Mouse (Mus musculus) left cerebral cortex, postnatal 14 days (tissue): ENCODE measurements around the gene Atxn10. TPM values are rescaled to one million over a fixed set of nuclear protein-coding genes. Genes with fewer than 3 reads are reported as not detected.
A peak's percentile ranks its signal among the peaks of the same experiment; 100 is the strongest.

Experiments
- DNase-seq, 2 experiments: peaks; one replicate each; pipeline ENCODE4 v3.0.0; 2021 to 2022; ENCODE audit warnings: low spot score in 2 of 2, mixed read lengths in 1 of 2
- intact Hi-C: fragments of 180-260 bp; cut with DNase I; formaldehyde crosslinking; loops from one replicate; pipeline ENCODE4 v1.15.1; 2025
- total RNA-seq, 2 experiments: library from RNA; stranded (reverse); gene quantifications; 2 replicates each; pipeline ENCODE4 v1.2.3; 2021

Atxn10 gene
- total RNA-seq, 2 experiments from 2014 or later = 304 to 310 TPM

DNA sequence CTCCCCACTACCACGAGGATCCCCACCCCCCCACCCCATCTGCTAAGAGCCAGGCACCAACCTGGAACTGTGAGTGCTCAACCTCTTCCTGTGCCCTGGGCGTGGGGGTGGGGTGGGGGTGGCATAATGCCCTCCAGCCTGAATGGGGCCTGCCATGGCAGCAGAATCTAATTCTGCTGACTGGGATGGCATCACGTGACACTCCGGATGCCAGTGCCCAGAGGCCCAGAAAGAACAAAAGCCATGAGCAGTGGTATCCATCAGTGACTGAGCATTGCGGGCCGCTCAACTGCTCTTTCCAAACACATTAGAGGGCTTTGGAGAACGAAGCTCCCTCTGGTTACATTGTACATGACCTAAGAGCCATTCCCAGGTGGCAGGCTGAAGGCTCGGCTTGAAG, 167.1 kb downstream of the Atxn10 start, which contains the start of gene 7530416G11Rik:
7530416G11Rik (minus strand) TSS at position 101 of the 400 bp plus-strand sequence.
- intact Hi-C loops = no loop called here
- no peak for DNase-seq

DNA sequence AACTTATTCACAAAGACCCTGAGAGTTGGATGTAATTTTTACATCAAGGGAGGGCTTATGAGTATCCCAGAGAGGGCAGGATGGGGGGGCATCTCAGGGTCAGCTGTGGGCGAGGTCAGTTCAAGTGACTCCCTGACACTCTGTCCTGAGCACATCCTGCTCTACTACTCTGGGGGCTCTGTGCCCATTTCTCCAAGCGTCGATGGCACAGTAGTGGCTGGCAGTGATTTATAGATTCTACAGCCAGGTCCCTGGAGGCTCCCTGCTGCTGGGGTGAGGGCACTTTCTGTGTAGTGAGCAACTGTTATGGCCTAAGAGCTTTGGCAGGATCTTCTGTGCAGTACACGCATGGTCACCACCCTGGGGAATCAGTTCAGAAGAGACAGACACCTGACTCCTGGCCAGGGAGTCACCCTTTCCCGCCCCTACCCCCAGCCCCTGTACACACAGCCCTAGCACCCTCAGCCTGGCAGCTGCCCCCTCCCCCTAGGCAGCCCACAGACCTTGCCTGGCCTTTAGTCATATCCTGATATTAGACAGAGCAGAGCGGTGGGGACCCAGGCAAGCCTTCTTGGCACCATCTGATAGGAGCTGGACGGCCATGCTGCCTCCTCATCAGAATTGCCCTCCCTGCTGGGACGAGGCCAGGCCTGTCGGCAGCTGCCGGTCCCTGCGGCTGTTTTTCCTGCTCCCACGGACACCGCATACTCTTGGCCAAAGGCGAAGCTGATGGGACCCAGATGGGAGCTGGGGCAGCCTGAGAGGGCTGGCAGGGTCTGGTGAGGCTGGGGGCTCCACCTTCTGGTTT, 169.3 kb downstream of the Atxn10 start:
- intact Hi-C loops = no loop called here
- DNase-seq = peak in 1 of 2 experiments; percentile 25

DNA sequence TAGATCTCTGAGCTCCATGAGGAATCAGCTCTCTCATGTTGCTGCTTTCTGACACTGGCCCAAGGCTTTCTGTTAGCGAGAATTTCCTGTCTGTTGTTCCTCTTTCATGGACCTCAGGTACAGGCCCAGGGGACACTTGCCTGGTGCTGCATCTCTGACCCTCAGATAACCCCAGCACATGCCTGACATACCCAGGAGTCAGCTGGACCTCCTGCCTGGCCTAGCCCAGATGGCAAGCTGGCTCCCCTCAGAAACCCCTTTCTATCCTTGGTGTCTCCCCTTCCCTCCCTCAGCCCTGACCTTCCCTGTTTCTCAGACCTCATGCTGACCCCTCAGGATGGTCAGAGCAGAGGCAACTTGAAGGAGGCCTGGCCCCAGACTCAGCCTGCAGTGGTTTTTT, 170.6 kb downstream of the Atxn10 start:
- no peak for DNase-seq
- intact Hi-C loops = no loop called here

DNA sequence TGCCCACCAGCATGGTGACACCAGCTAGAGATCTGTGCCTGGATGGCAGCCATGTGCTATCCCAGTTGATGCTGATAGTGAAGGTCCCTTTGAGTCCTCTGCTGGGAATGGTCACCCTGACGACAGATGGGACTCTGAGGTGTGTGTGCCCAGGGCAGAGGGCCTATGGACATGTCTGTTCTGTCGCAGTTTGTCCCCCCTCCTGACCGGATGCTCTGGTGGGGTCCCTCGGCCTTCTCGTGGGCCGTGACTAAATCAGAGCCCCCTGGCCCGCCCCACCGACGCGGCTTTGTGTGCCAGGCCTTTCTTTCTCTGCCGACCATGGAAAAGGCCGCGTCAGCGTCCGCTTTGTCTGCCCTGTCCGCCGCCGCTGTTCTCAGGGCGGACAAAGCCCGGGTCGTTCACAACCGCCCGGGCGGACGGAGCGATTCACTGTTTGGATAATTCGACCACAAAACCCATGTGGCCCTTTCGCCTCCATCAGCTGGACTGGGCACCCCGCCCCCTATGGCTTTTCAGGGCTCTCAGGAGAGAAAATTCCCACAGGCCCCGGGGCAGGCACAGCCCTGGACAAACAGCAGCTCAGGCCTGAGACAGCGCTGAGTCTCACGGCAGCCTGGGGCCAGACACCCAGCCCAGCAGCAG, 171.4 kb downstream of the Atxn10 start:
- DNase-seq = no peak
- intact Hi-C loops = no loop called here

Other genes starting within 250 kb of the Atxn10 start
- gene Smc1b, start 204.3 kb upstream of the Atxn10 start, total RNA-seq = under 1 TPM in 1 of 2 experiments, not detected in 1; 0.87 TPM
- gene Ribc2, start 204.2 kb upstream of the Atxn10 start, total RNA-seq = under 1 TPM in 1 of 2 experiments, not detected in 1; 0.23 TPM
- gene Fbln1, start 130.3 kb upstream of the Atxn10 start, total RNA-seq = 10 to 100 TPM in 1 of 2 experiments, 1 to 10 TPM in 1; 10.0 to 11.1 TPM
- not detected for gene 7530416G11Rik, start 167.0 kb downstream of the Atxn10 start, total RNA-seq
- 10 to 100 TPM; 33.8 to 41.3 TPM for gene Wnt7b, start 246.2 kb downstream of the Atxn10 start, total RNA-seq